Mouse (Mus musculus) intestine, embryonic 15.5 days (tissue): ENCODE data around the gene St3gal3. TPM values are rescaled to one million over a fixed set of nuclear protein-coding genes. Genes with fewer than 3 reads are reported as not detected.

Source experiments
- ATAC-seq: fragments of 200-750 bp; cut with Nextera tagmentation; 2 replicates; pipeline ENCODE4 v1.8.0; 2017; ENCODE audit warnings: moderate TSS enrichment, moderate library complexity
- H3K27ac ChIP-seq: fragments of 300-500 bp; sonication (generic); 2 replicates; pipeline ENCODE4 v1.5.1; 2015; ENCODE audit warnings: mild to moderate bottlenecking, inconsistent platforms
- H3K27me3 ChIP-seq: fragments of 300-500 bp; sonication (generic); replicated peaks from 2 replicates; pipeline ENCODE4 v1.6.1; 2015; ENCODE audit warnings: inconsistent platforms
- H3K36me3 ChIP-seq: fragments of 300-500 bp; sonication (generic); 2 replicates; pipeline ENCODE4 v1.6.1; 2015; ENCODE audit warnings: inconsistent platforms
- H3K4me1 ChIP-seq: fragments of 300-500 bp; sonication (generic); replicated peaks from 2 replicates; pipeline ENCODE4 v1.6.1; 2015; ENCODE audit warnings: inconsistent platforms
- H3K4me2 ChIP-seq: fragments of 300-500 bp; sonication (generic); replicated peaks from 2 replicates; pipeline ENCODE4 v1.6.1; 2015; ENCODE audit warnings: mild to moderate bottlenecking, inconsistent platforms
- H3K4me3 ChIP-seq: fragments of 300-500 bp; sonication (generic); replicated peaks from 2 replicates; pipeline ENCODE4 v1.5.1; 2015; ENCODE audit warnings: inconsistent platforms
- H3K9ac ChIP-seq: fragments of 300-500 bp; sonication (generic); 2 replicates; pipeline ENCODE4 v1.6.1; 2015; ENCODE audit warnings: inconsistent platforms
- H3K9me3 ChIP-seq: fragments of 300-500 bp; sonication (generic); 2 replicates; pipeline ENCODE4 v1.6.1; 2016; ENCODE audit warnings: inconsistent platforms
- WGBS: fragments of 180-500 bp; shearing (Covaris S2); methylation state at CpG from one replicate; pipeline ENCODE4 v1.1.7; 2015; 5-methylcytosine and 5-hydroxymethylcytosine counted together
- polyA plus RNA-seq: library from polyadenylated mRNA; unstranded; fragments of >200 nt; fragmentation: Nextera tagmentation; extraction: Ambion mirVana; gene quantifications from 2 replicates; pipeline ENCODE4 v1.2.1, GENCODE M21; 2015

St3gal3 gene
- polyA plus RNA-seq = 7.5 and 8.2 TPM in 2 replicates

GRCm38 (mm10) chr4:118134485-118135365 is at the start of gene St3gal3:
TSS of gene St3gal3 (minus strand) at chr4:118134914.
- WGBS = under 1% methylated on average over 84 of the region's 84 CpGs

GRCm38 (mm10) chr4:118180301-118181080 is 45.8 kb upstream of the St3gal3 start:
- Histone ChIP-seq H3K27ac (peak overlapping the region; percentile 76), H3K27me3 (no peaks in the 10 kb centered on the region), H3K4me1 (peaks cover 6% of the 10 kb centered on the region), H3K36me3 (peaks cover 3% of the 10 kb centered on the region), H3K9me3 (no peaks in the 10 kb centered on the region), H3K4me2 (peak overlapping the region; percentile 69), H3K9ac (peak overlapping the region; percentile 46), H3K4me3 (peak overlapping the region; percentile 67)
- peak; percentile 2; the same call in 1 of the 2 replicates for ATAC-seq
- 13% methylated on average over 17 of the region's 17 CpGs for WGBS

More at GRCm38 (mm10) chr4:118134485-118135365, at the start of gene St3gal3:
- Histone ChIP-seq H3K27ac (peak within 1 kb of the TSS; percentile 73), H3K36me3 (peaks cover 20% of the 10 kb centered on the region), H3K9ac (peak within 1 kb of the TSS; percentile 93), H3K9me3 (no peaks in the 10 kb centered on the region), H3K4me1 (peaks cover 15% of the 10 kb centered on the region), H3K4me2 (peak within 1 kb of the TSS; percentile 91), H3K4me3 (peak within 1 kb of the TSS; percentile 94), H3K27me3 (no peaks in the 10 kb centered on the region)
- peak; percentile 99 for ATAC-seq

- H3K4me3 ChIP-seq = peak within 1 kb of the TSS; percentile 67
- peak within 1 kb of the TSS; percentile 91 for H3K27ac ChIP-seq
- H3K4me1 ChIP-seq = peaks cover 6% of the 10 kb centered on the region
- peak; percentile 100 for ATAC-seq
- H3K9me3 ChIP-seq = no peaks in the 10 kb centered on the region
- H3K27me3 ChIP-seq = no peaks in the 10 kb centered on the region
- H3K36me3 ChIP-seq = peaks cover 12% of the 10 kb centered on the region
- H3K4me2 ChIP-seq = peak within 1 kb of the TSS; percentile 69
- peak within 1 kb of the TSS; percentile 79 for H3K9ac ChIP-seq
- WGBS = under 1% methylated on average over 38 of the region's 38 CpGs
Observed at GRCm38 (mm10) chr4:118179467-118180300, 45.0 kb upstream of the St3gal3 start, which contains the start of gene Kdm4a. TSS of gene Kdm4a (minus strand) at chr4:118180043.

- H3K9me3 ChIP-seq = no peaks in the 10 kb centered on the region
- peak overlapping the region; percentile 91; the same call in 1 of the 2 replicates for H3K27ac ChIP-seq
- H3K9ac ChIP-seq = peak overlapping the region; percentile 79
- H3K4me1 ChIP-seq = peaks cover 6% of the 10 kb centered on the region
- H3K4me2 ChIP-seq = peak overlapping the region; percentile 65
- peak overlapping the region; percentile 67 for H3K4me3 ChIP-seq
- no peak for ATAC-seq
- WGBS = under 1% methylated on average over 12 of the region's 12 CpGs
- H3K36me3 ChIP-seq = peaks cover 18% of the 10 kb centered on the region
- H3K27me3 ChIP-seq = no peaks in the 10 kb centered on the region
Observed at GRCm38 (mm10) chr4:118178952-118179466, 44.3 kb upstream of the St3gal3 start.

- Histone ChIP-seq H3K27me3 (no peaks in the 10 kb centered on the region), H3K4me2 (no peak overlapping the region), H3K36me3 (peaks cover 67% of the 10 kb centered on the region), H3K27ac (no peak overlapping the region), H3K4me3 (no peak overlapping the region), H3K4me1 (no peaks in the 10 kb centered on the region), H3K9ac (no peak overlapping the region), H3K9me3 (no peaks in the 10 kb centered on the region)
- 96% methylated on average over 12 of the region's 12 CpGs for WGBS
- no peak for ATAC-seq
Observed at GRCm38 (mm10) chr4:118172461-118172860, 37.7 kb upstream of the St3gal3 start.

GRCm38 (mm10) chr4:118171006-118171405 is 36.3 kb upstream of the St3gal3 start:
- no peak overlapping the region for H3K4me2 ChIP-seq
- no peak overlapping the region for H3K4me3 ChIP-seq
- H3K27ac ChIP-seq = no peak overlapping the region
- peaks cover 78% of the 10 kb centered on the region for H3K36me3 ChIP-seq
- WGBS = 86% methylated on average over 9 of the region's 9 CpGs
- H3K27me3 ChIP-seq = no peaks in the 10 kb centered on the region
- no peak for ATAC-seq
- no peak overlapping the region for H3K9ac ChIP-seq
- H3K9me3 ChIP-seq = no peaks in the 10 kb centered on the region
- H3K4me1 ChIP-seq = no peaks in the 10 kb centered on the region

- no peaks in the 10 kb centered on the region for H3K4me1 ChIP-seq
- no peaks in the 10 kb centered on the region for H3K9me3 ChIP-seq
- no peak overlapping the region for H3K27ac ChIP-seq
- H3K9ac ChIP-seq = no peak overlapping the region
- H3K4me3 ChIP-seq = no peak overlapping the region
- H3K4me2 ChIP-seq = no peak overlapping the region
- peaks cover 85% of the 10 kb centered on the region for H3K36me3 ChIP-seq
- ATAC-seq = no peak
- no peaks in the 10 kb centered on the region for H3K27me3 ChIP-seq
- WGBS = 96% methylated on average over 12 of the region's 12 CpGs
Observed at GRCm38 (mm10) chr4:118162123-118162522, 27.4 kb upstream of the St3gal3 start.

- 96% methylated on average over 3 of the region's 3 CpGs for WGBS
- H3K4me2 ChIP-seq = no peak overlapping the region
- H3K4me3 ChIP-seq = no peak overlapping the region
- no peaks in the 10 kb centered on the region for H3K9me3 ChIP-seq
- H3K27me3 ChIP-seq = no peaks in the 10 kb centered on the region
- no peak overlapping the region for H3K9ac ChIP-seq
- ATAC-seq = no peak
- H3K27ac ChIP-seq = no peak overlapping the region
- no peaks in the 10 kb centered on the region for H3K4me1 ChIP-seq
- peaks cover 77% of the 10 kb centered on the region for H3K36me3 ChIP-seq
Observed at GRCm38 (mm10) chr4:118157666-118158065, 23.0 kb upstream of the St3gal3 start.

- H3K4me3 ChIP-seq = no peak overlapping the region
- ATAC-seq = no peak
- H3K4me2 ChIP-seq = no peak overlapping the region
- no peaks in the 10 kb centered on the region for H3K9me3 ChIP-seq
- 87% methylated on average over 15 of the region's 15 CpGs for WGBS
- H3K4me1 ChIP-seq = no peaks in the 10 kb centered on the region
- no peak overlapping the region for H3K9ac ChIP-seq
- H3K27ac ChIP-seq = no peak overlapping the region
- peaks cover 76% of the 10 kb centered on the region for H3K36me3 ChIP-seq
- no peaks in the 10 kb centered on the region for H3K27me3 ChIP-seq
Observed at GRCm38 (mm10) chr4:118156559-118156958, 21.8 kb upstream of the St3gal3 start.

GRCm38 (mm10) chr4:118154889-118155288 is 20.2 kb upstream of the St3gal3 start:
- H3K4me3 ChIP-seq = no peak overlapping the region
- H3K27ac ChIP-seq = no peak overlapping the region
- no peak overlapping the region for H3K9ac ChIP-seq
- no peaks in the 10 kb centered on the region for H3K9me3 ChIP-seq
- no peak overlapping the region for H3K4me2 ChIP-seq
- H3K4me1 ChIP-seq = no peaks in the 10 kb centered on the region
- peaks cover 64% of the 10 kb centered on the region for H3K36me3 ChIP-seq
- H3K27me3 ChIP-seq = no peaks in the 10 kb centered on the region
- ATAC-seq = no peak
- 92% methylated on average over 5 of the region's 5 CpGs for WGBS

- no peak for ATAC-seq
- WGBS = 92% methylated on average over 17 of the region's 17 CpGs
- Histone ChIP-seq H3K4me1 (no peaks in the 10 kb centered on the region), H3K4me2 (no peak overlapping the region), H3K9ac (no peak overlapping the region), H3K4me3 (no peak overlapping the region), H3K27me3 (no peaks in the 10 kb centered on the region), H3K36me3 (peaks cover 64% of the 10 kb centered on the region), H3K27ac (no peak overlapping the region), H3K9me3 (no peaks in the 10 kb centered on the region)
Observed at GRCm38 (mm10) chr4:118152020-118152785, 17.5 kb upstream of the St3gal3 start.
